Mouse (Mus musculus) G1E (cell line): Measurements from ENCODE around the gene Gmds. TPM values are rescaled to one million over a fixed set of nuclear protein-coding genes. Genes with fewer than 3 reads are reported as not detected.

Source experiments
- ATAC-seq: 2 replicates; pipeline ENCODE4 v1.8.0; 2016; ENCODE audit warnings: mild to moderate bottlenecking; ENCODE audit not compliant: insufficient number of reproducible peaks, poor library complexity, low FRiP score, severe bottlenecking; ENCODE audit errors: extremely low read depth
- DNase-seq: peaks from one replicate; pipeline ENCODE4 v3.0.0; 2012; ENCODE audit warnings: low spot score
- H3K27me3 ChIP-seq: 2 replicates; pipeline ENCODE4 v1.6.1; 2012; ENCODE audit warnings: mild to moderate bottlenecking, low read length, inconsistent platforms; ENCODE audit not compliant: insufficient read depth
- H3K36me3 ChIP-seq: replicated peaks from 2 replicates; pipeline ENCODE3; 2012; ENCODE audit warnings: mild to moderate bottlenecking, inconsistent platforms
- H3K4me1 ChIP-seq: 2 replicates; pipeline ENCODE4 v1.6.1; 2012; ENCODE audit warnings: low read depth, low read length, inconsistent platforms, mixed read lengths; ENCODE audit not compliant: insufficient read depth
- H3K4me3 ChIP-seq: 2 replicates; pipeline ENCODE4 v1.5.1; 2012; ENCODE audit warnings: low read depth, mild to moderate bottlenecking, inconsistent platforms, low read length, moderate library complexity, mixed read lengths
- H3K9me3 ChIP-seq: replicated peaks from 2 replicates; pipeline ENCODE4 v1.6.1; 2012; ENCODE audit warnings: inconsistent platforms
- CTCF ChIP-seq: IDR thresholded peaks from 2 replicates; pipeline ENCODE4 v1.5.1; 2012; ENCODE audit warnings: low read depth, low read length, inconsistent platforms, mixed read lengths
- GATA1 ChIP-seq: IDR thresholded peaks from 2 replicates; pipeline ENCODE4 v1.6.1; 2012; ENCODE audit warnings: borderline replicate concordance, low read length, inconsistent platforms, mixed read lengths
- GATA2 ChIP-seq: IDR thresholded peaks from 2 replicates; pipeline ENCODE4 v1.6.1; 2012; ENCODE audit warnings: low read depth, low read length, inconsistent platforms, borderline replicate concordance
- POLR2AphosphoS5 ChIP-seq: IDR thresholded peaks from 2 replicates; pipeline ENCODE4 v1.6.1; 2012; ENCODE audit warnings: low read depth, low read length, inconsistent platforms; ENCODE audit not compliant: insufficient replicate concordance
- TAL1 ChIP-seq: conservative IDR thresholded peaks from 2 replicates; pipeline ENCODE4 v1.6.1; 2012; ENCODE audit warnings: low read depth, low read length, inconsistent platforms, mixed read lengths
- polyA plus RNA-seq: library from polyadenylated mRNA; stranded (reverse); fragments of >175 nt; gene quantifications from 2 replicates; pipeline ENCODE4 v1.2.3, GENCODE M21; 2012
- total RNA-seq, 2 experiments: library from RNA; stranded (forward) in 1 of 2; stranded (reverse) in 1 of 2; fragments of 200-1000 nt in 1 of 2; fragments of >200 nt in 1 of 2; fragmentation: Nextera tagmentation in 1 of 2; gene quantifications; 2 replicates each; pipeline ENCODE4 v1.2.3; 2014 to 2017

Gene Gmds
- total and polyA plus RNA-seq, 3 experiments: 19.9 to 27.5 (median 22.1) TPM

DNA sequence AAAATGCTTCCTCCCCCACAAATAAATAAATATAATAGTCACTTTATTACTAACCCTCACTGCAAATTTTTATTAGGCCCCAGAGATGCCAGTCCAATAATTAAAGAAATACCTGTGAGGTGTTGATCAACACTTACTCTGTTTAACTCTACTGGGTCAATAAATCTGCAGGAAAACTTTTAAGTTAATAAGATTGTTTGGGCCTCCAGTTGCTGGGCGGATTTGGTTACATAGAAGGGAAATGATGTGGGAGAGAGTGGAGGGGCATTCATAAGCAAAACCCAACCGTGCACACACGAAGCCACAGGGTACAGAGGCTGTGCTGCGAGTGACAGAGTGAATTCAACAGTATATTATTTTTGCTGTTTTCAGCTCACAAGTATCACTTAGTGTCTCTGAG lies 345.1 kb downstream of the Gmds start:
- Histone ChIP-seq H3K27me3 (no peaks in the 10 kb centered on the region), H3K9me3 (no peaks in the 10 kb centered on the region), H3K4me3 (no peak overlapping the region), H3K4me1 (no peaks in the 10 kb centered on the region), H3K36me3 (no peaks in the 10 kb centered on the region)
- ATAC-seq (no peak), DNase-seq (no peak)
- no peak for TF ChIP-seq POLR2AphosphoS5
- TF ChIP-seq TAL1: no peak
- TF ChIP-seq GATA1: no peak
- TF ChIP-seq CTCF: no peak
- no peak for TF ChIP-seq GATA2

GRCm38 (mm10) chr13:31992409-31993201 lies 345.9 kb downstream of the Gmds start:
- TF ChIP-seq POLR2AphosphoS5 (no peak), CTCF (no peak), GATA1 (no peak), GATA2 (no peak), TAL1 (no peak)
- no peaks in the 10 kb centered on the region for H3K4me1 ChIP-seq
- no peak for ATAC-seq
- no peaks in the 10 kb centered on the region for H3K36me3 ChIP-seq
- no peak for DNase-seq
- no peak overlapping the region for H3K4me3 ChIP-seq
- no peaks in the 10 kb centered on the region for H3K9me3 ChIP-seq
- no peaks in the 10 kb centered on the region; the same call in 1 of the 2 replicates for H3K27me3 ChIP-seq

GRCm38 (mm10) chr13:31981198-31981597 lies 357.3 kb downstream of the Gmds start:
- no peak for DNase-seq
- Histone ChIP-seq H3K4me3 (no peak overlapping the region), H3K36me3 (no peaks in the 10 kb centered on the region), H3K9me3 (no peaks in the 10 kb centered on the region), H3K4me1 (no peaks in the 10 kb centered on the region), H3K27me3 (peaks cover 3% of the 10 kb centered on the region)
- no peak for ATAC-seq
- TF ChIP-seq POLR2AphosphoS5: no peak
- TF ChIP-seq GATA1: no peak

GRCm38 (mm10) chr13:31978126-31978525 lies 360.4 kb downstream of the Gmds start:
- no peak for TF ChIP-seq TAL1
- no peak for TF ChIP-seq GATA2
- TF ChIP-seq POLR2AphosphoS5: no peak
- no peak for TF ChIP-seq GATA1
- no peak for TF ChIP-seq CTCF
- H3K27me3 ChIP-seq: peaks cover 13% of the 10 kb centered on the region
- H3K9me3 ChIP-seq: no peaks in the 10 kb centered on the region
- H3K4me3 ChIP-seq: no peak overlapping the region
- DNase-seq (no peak), ATAC-seq (no peak)
- no peaks in the 10 kb centered on the region for H3K36me3 ChIP-seq
- no peaks in the 10 kb centered on the region for H3K4me1 ChIP-seq

GRCm38 (mm10) chr13:31974751-31975479 lies 363.6 kb downstream of the Gmds start:
- H3K27me3 ChIP-seq: peaks cover 12% of the 10 kb centered on the region
- H3K36me3 ChIP-seq: no peaks in the 10 kb centered on the region
- no peak overlapping the region for H3K4me3 ChIP-seq
- DNase-seq (no peak), ATAC-seq (no peak)
- no peaks in the 10 kb centered on the region for H3K9me3 ChIP-seq
- TF ChIP-seq CTCF (no peak), GATA2 (no peak), POLR2AphosphoS5 (no peak), TAL1 (no peak), GATA1 (no peak)
- H3K4me1 ChIP-seq: no peaks in the 10 kb centered on the region

DNA sequence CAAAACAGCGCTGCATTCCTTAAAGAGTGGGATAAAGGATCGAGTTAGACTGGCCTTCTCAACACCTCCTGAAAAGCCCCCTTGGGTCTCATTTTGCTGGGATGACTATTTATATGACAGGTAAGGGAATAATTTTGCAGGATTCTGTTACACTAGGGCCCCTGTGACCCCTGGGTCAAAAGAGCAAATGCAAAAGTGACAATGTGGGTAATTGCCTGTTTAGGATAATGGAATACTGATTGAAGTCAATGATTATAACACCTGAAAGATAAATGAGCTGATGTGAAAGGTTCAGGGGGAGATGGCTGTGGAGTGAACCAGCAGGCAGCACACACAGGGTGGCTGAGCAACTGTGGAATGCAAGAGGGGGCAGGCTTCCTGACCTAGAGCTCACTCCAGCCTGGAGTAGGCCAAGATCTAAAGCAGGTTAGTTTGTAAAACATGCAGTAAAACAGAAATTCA lies 367.5 kb downstream of the Gmds start:
- Histone ChIP-seq H3K9me3 (no peaks in the 10 kb centered on the region), H3K36me3 (no peaks in the 10 kb centered on the region), H3K4me3 (no peak overlapping the region), H3K4me1 (no peaks in the 10 kb centered on the region), H3K27me3 (peaks cover 12% of the 10 kb centered on the region)
- ATAC-seq: no peak
- no peak for DNase-seq
- TF ChIP-seq GATA2 (no peak), TAL1 (no peak), CTCF (no peak), GATA1 (no peak), POLR2AphosphoS5 (no peak)
